Mouse (Mus musculus) ES-CJ7 (cell line): ENCODE results near the gene Rgs9.

Source experiments
- DNase-seq: peaks from one replicate; pipeline ENCODE4 v3.0.0; 2011; ENCODE audit warnings: low read depth, low spot score

Rgs9 gene

GRCm38 (mm10) chr11:109244635-109245360 is 53.1 kb downstream of the Rgs9 start:
- DNase-seq, result peak; percentile 53

- DNase-seq, result no peak
These were observed 57.8 kb downstream of the Rgs9 start for GRCm38 (mm10) chr11:109240126-109240525.

- no peak for DNase-seq
These were observed 59.3 kb downstream of the Rgs9 start for GRCm38 (mm10) chr11:109238671-109239070.

- peak; percentile 37 for DNase-seq
These were observed 60.1 kb downstream of the Rgs9 start for GRCm38 (mm10) chr11:109237796-109238195.

DNA sequence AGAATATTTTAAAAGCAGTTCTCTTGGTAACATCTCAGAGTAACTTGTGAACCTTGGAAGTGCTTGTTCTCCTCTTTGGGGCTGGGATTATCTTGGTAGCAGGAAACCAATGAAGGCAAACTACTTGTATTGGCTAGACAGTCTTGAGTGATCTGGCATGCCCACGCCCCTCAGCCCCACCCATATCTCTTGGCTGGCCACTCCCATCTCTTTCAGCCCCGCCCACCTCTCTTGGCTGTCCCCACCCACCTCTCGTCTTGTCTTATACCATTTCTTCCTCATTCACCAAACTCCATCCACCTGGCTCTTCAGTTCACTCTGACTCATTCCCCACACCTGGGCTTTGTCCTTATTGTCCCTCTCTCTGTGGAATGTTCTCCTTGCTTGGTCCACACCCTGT is 64.3 kb downstream of the Rgs9 start:
- peak; percentile 17 for DNase-seq

DNA sequence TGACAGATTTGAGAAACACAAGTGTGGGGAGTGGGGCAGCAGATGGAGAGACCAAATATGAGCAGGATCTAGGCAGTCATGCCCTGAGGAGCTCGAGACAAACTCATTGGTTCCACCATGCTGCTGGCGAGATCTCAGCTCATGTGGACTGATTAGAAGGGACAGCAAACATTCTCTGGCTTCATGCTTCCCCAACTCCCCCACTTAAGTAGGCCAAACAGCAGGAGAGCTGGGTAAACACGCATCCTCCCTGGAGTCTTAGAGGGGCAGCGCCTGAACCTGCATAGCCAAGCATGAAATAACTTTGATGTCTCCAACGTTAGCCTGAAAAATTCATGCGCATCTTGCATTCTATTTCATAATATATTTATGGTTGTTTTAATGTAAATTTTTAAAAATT is 65.1 kb downstream of the Rgs9 start:
- no peak for DNase-seq

GRCm38 (mm10) chr11:109227139-109227538 is 70.8 kb downstream of the Rgs9 start:
- DNase-seq, result no peak

DNA sequence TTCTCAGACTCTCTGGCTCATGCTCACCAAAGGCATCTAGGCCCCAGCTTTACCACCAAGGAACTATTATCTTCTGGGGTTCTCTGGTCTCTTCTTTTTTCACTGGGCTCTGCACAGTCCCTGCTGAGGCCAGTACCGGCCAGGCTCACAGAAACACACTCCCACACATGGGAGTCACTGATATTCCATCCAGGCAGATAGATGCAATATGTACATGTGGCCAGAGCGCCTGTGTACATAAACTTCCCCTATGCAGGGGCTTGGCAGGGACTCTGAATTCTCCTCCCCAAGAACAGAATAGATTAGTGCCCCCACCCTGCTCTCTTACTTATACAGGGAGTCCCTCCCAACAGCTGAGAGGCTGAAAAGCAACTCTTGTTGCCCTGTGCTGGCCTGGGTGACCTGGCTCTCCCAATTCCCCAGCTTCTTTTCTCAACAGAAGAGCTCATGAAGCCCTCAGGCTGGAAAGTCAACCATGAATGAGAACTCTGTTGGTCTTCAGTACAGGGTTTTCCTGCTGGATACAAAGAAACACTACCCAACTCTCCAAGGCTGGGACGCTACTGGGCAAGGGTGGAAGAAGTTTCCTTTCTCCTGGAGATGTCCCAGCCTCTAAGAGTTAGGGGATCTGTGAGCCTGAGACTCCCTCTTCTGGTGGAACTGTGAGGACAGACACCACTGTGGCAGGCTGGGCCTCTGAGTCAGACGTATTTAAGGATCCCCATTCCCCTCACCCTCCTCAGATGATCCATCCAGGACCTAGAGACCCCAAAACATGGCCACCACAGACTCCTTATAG is 76.5 kb downstream of the Rgs9 start:
- no peak for DNase-seq

DNA sequence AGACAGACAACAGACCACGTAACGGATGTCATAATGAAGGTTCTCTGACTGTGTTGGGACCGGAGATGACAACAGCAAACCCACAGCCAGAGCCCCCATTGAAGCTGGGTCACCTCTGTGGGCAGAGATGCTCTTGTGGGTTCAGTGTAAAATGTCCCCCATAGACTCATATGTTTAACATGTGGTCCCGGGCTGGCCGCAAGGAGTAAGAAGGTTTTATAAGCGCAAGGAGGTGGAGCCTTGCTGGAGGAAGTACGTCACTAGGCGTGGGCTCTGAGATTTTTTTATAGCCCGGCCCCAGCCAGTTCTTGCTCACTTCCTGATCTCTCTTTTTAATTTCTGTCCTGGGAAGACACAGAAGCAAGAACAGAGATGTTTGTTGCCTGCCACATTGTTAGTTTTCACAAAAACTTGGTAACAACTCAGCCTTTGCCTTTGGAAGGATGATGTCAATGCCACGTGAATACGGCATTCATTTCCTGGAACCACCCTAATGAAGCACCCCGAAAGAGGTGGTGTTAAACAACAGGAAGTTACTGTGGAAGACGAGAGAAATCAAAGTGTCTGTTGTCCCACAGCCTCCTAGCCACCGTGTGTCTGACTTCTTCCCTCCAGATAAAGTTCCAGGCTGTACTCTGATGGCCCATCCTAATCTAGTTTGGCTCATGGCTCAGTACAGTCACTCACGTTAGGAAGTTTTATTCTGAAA is 79.1 kb downstream of the Rgs9 start:
- DNase-seq, result no peak

DNA sequence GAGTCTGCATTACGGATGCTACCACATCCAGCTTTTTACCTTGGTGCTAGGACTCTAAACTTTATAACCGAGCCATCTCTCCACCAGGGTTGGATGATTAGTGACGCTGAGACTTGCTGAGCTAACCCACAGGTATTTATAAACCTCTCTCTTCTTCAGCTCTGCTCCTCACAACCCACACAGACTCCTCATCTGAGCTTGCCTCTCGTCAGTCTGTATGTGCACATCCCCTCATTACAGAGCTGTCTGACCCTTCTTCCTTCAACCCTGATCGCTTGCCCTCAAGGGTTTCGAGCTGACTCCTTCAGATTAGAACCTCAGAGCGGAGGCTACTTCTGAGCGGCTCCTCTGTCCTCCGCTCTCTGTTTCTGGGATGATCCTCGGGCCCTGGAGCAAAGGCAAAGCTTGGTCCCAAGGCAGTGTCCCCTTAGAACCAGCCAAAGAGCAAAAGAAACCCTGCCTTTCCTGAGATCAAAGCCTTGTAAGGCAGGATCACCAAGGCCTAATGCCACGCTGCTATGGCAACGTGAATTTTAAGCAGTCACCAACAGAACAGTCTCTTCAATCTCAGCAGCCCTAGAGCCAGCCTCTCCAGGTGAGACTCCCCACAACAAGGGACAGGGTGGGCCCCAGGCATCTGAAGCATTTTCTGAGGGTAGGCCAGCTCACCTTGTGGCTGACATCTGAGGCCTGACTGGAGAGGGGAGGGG is 79.9 kb downstream of the Rgs9 start:
- no peak for DNase-seq

- no peak for DNase-seq
These were observed 87.2 kb downstream of the Rgs9 start for GRCm38 (mm10) chr11:109210772-109211171.

DNA sequence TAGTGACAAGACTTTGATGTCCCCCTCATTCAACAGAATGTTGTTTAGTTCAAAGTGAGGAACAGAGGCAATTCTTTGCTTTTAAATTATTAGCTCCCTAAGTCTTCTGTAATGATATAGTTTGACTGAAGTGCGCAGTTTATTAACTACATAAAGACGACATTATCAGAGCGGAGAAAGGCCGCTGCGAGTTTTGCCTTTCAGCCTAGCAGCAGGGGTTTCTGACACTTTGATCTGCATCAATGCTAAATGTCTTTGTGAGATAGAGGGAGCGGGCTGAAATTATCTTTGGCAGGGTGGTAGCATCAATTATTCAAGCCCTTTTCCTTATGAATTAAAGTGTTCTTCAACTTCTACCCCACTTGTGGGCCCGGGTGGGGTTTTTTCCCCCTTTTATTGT is 87.6 kb downstream of the Rgs9 start:
- DNase-seq, result no peak

- no peak for DNase-seq
These were observed 91.2 kb downstream of the Rgs9 start for GRCm38 (mm10) chr11:109206732-109207131.

- no peak for DNase-seq
These were observed 91.9 kb downstream of the Rgs9 start for GRCm38 (mm10) chr11:109206028-109206427.

GRCm38 (mm10) chr11:109199612-109200293 is 98.2 kb downstream of the Rgs9 start:
- DNase-seq, result no peak

DNA sequence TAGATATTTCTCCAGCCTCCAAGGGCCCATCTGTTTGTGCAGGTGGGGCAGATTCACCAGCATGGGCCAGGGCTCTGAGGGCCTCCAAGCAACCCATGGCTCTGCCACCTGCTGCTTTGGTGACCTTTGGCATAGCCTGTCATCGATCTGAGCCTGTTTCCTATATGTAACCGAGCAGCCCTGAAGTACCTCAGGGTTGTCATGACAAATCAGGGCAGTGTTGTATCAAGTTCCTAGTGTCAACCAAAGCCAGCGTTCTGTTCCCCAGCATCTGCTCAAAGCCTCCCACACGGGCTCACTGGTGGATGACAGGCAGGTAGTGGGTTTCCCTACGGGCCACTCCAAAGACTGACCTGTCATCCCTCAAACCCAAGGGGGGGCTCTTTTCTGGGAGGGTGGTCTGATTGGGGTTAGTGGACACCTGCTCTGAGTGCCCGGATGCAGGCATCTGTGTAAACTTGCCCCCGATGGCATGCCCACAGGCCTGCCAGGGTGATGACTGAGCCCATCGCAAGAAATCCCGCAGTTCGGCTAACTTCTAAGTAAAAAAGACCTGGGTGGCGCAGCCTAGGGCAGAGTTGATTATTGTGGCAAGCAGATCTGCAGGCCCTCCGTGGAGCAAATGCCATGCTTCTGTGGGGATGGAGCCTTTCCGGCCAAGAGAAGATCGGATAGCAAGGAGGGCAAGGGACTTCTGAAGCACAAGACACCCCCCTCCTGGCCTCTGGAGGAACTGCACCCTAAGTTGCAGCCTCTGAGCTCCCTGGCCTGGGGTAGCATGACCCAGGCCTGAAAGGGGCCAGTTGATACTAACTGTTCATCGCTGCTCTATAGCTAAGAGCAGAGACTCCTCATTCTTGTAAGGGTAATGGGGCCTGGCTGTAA is 105.0 kb downstream of the Rgs9 start:
- peak; percentile 80 for DNase-seq

DNA sequence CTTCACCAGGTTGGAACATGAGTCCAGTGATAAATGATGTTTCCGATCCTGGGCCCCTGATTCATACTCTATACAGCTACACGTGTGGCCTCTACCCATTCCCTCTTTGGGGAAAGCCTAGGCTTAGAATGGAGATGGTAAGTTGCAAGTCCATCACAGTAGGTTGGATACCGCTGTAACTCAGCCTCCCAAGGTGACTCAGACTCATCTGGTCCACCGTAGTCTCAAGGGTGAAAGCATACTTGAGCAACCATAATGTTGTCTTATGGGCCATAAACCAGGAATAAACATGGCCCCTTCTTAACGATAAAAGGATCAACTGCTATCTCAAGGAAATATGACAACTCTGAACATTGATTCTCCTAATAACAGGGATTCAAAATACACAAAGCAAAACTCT is 109.7 kb downstream of the Rgs9 start:
- DNase-seq, result no peak

DNA sequence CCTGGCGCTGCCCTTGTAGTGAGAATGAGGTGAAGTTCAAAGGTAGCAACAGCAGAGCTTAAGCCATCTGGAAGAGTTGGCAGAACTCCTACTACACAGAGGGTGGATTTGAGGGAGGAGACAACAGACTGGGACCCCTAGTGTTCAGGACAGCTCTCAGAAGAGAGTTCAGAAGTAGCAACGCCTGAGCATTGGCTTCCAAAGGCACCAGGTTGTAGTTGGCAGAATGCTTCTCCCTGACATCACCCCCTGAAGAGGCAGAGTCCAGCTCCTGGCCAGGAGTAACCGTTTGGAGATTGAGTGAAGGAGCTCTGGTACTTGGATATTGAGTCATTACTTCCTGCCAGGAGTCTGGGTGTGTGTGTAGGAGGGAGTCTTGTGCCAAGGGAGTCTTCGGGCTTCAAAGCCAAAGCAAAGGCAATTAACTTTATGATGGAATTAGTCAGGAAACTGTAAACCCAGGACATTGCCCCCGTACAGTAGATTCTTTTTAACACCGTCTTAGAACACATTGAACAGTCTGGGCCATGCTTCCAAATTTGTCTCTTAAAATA is 110.2 kb downstream of the Rgs9 start:
- DNase-seq, result no peak

GRCm38 (mm10) chr11:109181118-109181517 is 116.8 kb downstream of the Rgs9 start:
- no peak for DNase-seq

DNA sequence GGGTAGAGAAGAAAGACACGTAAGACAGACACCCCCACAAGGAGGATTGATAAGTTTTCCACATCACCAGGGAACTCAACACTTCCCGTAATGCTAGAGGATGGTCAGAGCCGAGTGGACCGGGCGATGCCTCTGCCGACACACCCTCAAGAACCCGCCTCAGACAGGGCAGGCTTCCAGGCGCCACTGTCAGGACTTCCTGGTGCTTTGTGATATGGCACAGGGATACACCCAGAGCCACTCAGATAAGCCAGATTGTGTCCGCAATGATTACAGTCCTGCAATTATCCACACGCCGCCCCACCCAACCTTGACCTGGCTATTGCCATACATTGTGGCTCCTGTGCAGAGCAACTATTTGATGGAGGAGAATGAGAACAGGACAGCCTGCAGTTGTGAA is 117.6 kb downstream of the Rgs9 start:
- DNase-seq, result no peak
